Mouse (Mus musculus): Measurements from ENCODE around the gene Slc26a1. TPM values are rescaled to one million over a fixed set of nuclear protein-coding genes. Genes with fewer than 3 reads are reported as not detected.
A peak's percentile ranks its signal among the peaks of the same experiment; 100 is the strongest.
"Not testable (repeated sequence)": the region's sequence is repeated elsewhere in the genome, so short reads cannot be mapped to it uniquely, and the experiment has no call there.

Slc26a1 gene
- polyA plus RNA-seq, 1 experiment = 0.09 TPM

DNA sequence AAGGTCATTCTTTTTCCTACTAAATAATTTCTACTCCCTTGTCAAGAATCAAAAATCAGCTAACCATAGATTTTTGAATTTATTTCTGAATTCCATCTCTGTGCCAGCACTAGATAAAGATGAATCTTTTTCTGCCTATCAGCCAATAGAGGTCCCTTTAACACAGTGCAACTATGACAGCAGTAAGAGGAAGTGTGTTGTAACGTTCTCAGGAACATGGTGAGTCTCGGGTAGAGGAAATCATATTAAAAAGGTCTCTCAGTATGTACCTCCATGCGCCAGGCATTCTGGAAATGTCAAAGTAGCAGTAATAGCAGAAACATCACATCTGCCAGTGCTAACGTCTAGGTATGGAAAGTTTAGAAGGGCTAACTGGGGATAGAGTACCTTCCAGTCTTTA is 39.2 kb downstream of the Slc26a1 start:
- Histone ChIP-seq H3K4me1 (ENCODE audit: control insufficient read depth, insufficient read depth, low read length) (no peaks in the 10 kb centered on the region), H3K27ac (ENCODE audit: control insufficient read depth, insufficient read depth, low read depth, low read length) (no peak overlapping the region), H3K4me3 (ENCODE audit: control insufficient read depth, low read depth, low read length) (no peak overlapping the region), H3K36me3 (ENCODE audit: control insufficient read depth, insufficient read depth, low read length) (no peaks in the 10 kb centered on the region; the same call in 1 of the 2 replicates), H3K27me3 (ENCODE audit: control insufficient read depth, insufficient read depth, low read length) (no peaks in the 10 kb centered on the region)
- TF ChIP-seq POLR2A (IDR thresholded peaks at IDR 0.05; ENCODE audit: control insufficient read depth, low read depth, low read length) = no peak
- TF ChIP-seq CTCF (IDR thresholded peaks at IDR 0.05; ENCODE audit: control insufficient read depth, insufficient read depth, insufficient replicate concordance, low read depth, low read length) = no peak

DNA sequence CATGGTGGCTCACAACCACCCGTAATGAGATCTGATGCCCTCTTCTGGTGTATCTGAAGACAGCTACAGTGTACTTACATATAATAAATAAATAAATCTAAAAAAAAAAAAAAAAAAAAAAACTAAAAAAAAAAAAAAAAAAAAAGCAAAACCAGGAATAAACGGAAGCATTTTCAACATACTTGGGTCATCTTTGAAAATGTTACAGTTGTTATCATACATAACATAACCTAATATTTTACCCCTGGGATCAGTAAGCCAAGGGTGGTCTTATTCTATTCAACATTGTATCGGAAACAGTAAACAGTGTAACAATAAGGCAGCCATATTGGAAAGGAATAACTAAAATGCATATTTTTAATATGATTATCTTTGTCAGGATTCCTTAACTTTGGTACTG is 41.3 kb downstream of the Slc26a1 start:
- not testable (repeated sequence) for H3K36me3 ChIP-seq (ENCODE audit: control insufficient read depth, insufficient read depth, low read length); H3K27me3 ChIP-seq (ENCODE audit: control insufficient read depth, insufficient read depth, low read length); H3K27ac ChIP-seq (ENCODE audit: control insufficient read depth, insufficient read depth, low read depth, low read length); H3K4me3 ChIP-seq (ENCODE audit: control insufficient read depth, low read depth, low read length); H3K4me1 ChIP-seq (ENCODE audit: control insufficient read depth, insufficient read depth, low read length)

DNA sequence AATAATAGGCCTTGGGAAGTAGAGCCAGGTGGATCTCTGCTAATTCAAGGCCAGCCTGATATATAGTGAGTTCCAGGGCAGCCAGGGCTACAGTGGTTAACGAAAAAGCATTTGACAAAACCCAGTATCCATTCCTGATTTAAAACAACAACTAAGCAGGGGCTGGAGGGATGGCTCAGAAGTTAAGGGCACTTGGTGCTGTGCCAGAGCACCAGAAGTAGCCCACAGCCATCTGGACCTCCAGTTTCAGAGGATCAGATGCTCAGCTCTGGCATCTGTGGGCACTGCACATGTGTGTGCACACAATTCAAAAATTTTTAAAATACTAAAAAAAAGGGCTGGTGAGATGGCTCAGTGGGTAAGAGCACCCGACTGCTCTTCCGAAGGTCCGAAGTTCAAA is 41.7 kb downstream of the Slc26a1 start:
- Histone ChIP-seq H3K27me3 (ENCODE audit: control insufficient read depth, insufficient read depth, low read length) (no peaks in the 10 kb centered on the region), H3K27ac (ENCODE audit: control insufficient read depth, insufficient read depth, low read depth, low read length) (no peak overlapping the region), H3K4me1 (ENCODE audit: control insufficient read depth, insufficient read depth, low read length) (no peaks in the 10 kb centered on the region; the same call in 1 of the 2 replicates), H3K36me3 (ENCODE audit: control insufficient read depth, insufficient read depth, low read length) (no peaks in the 10 kb centered on the region), H3K4me3 (ENCODE audit: control insufficient read depth, low read depth, low read length) (no peak overlapping the region)
- TF ChIP-seq POLR2A (IDR thresholded peaks at IDR 0.05; ENCODE audit: control insufficient read depth, low read depth, low read length) (no peak), CTCF (IDR thresholded peaks at IDR 0.05; ENCODE audit: control insufficient read depth, insufficient read depth, insufficient replicate concordance, low read depth, low read length) (no peak)

DNA sequence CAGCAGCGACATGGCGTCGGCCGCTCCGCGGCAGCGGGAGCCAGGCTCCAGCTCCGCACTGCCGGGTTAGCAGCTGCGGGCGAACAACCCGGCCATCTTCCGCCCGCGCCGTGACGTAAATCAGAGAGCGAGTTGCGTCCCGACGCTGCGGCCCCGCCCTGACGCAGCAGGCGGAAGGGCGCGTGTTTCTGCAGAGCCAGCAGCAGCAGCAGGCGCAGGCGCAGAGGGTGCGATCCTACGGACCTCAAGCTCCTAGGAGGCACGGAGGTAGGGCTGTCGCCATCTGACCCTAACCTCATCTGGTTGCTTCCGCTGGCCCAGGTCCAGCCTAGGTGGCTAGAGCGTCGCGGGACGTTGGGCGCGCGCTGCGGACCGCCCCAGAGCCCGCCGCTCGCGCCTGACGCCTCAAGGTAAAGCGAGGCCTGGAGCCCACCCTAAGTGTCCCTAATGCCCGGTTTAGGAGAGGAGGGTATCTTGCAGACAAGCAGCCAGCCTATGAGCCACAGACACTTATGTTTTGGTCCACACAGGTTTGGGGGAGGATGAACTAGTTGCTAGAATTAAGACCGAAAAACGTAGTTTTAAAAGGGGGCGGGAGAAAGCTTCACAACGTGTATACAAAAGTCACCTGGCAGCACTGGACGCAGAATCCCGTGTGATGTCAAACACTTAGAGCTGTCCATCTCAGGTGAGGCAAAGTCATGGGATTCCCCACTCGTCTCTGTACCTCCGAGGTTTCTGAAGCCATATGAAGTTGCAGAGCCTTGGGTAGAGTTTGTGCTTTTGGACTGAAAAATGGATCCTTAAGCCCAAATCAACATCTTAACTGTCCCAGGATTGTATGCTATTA is 45.5 kb downstream of the Slc26a1 start, which contains the start of the genes Gak and Tmem175:
Gene Gak, minus strand, starts transcription at position 122 of the 850 bp plus-strand sequence.
Gene Tmem175, plus strand, starts transcription at position 137 of the 850 bp plus-strand sequence.
- Histone ChIP-seq H3K4me1 (ENCODE audit: control insufficient read depth, insufficient read depth, low read length) (no peaks in the 10 kb centered on the region; the same call in 1 of the 2 replicates), H3K27ac (ENCODE audit: control insufficient read depth, insufficient read depth, low read depth, low read length) (peak within 1 kb of the TSS; percentile 82), H3K36me3 (ENCODE audit: control insufficient read depth, insufficient read depth, low read length) (no peaks in the 10 kb centered on the region), H3K27me3 (ENCODE audit: control insufficient read depth, insufficient read depth, low read length) (no peaks in the 10 kb centered on the region), H3K4me3 (ENCODE audit: control insufficient read depth, low read depth, low read length) (peak within 1 kb of the TSS; percentile 94)
- TF ChIP-seq CTCF (IDR thresholded peaks at IDR 0.05; ENCODE audit: control insufficient read depth, insufficient read depth, insufficient replicate concordance, low read depth, low read length) (no peak; the same call in 1 of the 2 replicates), POLR2A (IDR thresholded peaks at IDR 0.05; ENCODE audit: control insufficient read depth, low read depth, low read length) (peak; percentile 92)

DNA sequence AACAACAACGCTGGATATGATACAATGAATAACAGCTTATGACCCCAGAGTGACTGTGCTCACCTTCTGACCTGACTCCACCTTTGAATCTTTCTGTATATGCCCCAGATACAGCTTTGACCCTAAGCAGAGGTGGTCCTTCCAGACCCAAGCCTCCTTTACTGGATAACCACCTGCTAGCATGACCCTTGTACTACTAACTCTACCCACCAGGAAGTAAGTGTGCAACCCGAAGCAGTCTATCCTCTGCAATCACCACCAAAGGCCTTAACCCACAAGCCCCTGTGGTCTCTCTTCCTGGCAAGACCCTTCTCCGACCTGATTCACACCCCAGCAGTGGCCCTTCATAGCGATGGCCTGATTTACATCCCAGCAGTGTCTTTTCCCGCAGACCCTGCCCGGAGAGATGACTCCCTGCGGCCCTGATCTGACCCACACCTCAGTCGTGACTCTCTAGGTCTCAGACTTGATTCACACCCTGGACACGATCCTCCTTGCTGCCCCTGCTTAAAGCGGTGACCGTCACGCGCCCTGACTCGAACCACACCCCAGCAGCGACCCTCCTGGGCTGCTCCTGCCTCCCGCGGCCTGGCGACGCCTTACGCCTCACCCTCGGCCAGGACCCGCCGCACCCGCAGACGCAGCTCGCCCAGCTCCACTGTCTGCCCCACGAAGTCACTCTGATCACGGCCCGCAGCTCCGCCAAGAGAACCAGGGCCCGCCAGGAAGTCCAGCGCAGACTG is 46.3 kb downstream of the Slc26a1 start:
- Histone ChIP-seq H3K27me3 (ENCODE audit: control insufficient read depth, insufficient read depth, low read length) (no peaks in the 10 kb centered on the region), H3K36me3 (ENCODE audit: control insufficient read depth, insufficient read depth, low read length) (no peaks in the 10 kb centered on the region; the same call in 1 of the 2 replicates), H3K27ac (ENCODE audit: control insufficient read depth, insufficient read depth, low read depth, low read length) (peak overlapping the region; percentile 82), H3K4me1 (ENCODE audit: control insufficient read depth, insufficient read depth, low read length) (no peaks in the 10 kb centered on the region; the same call in 1 of the 2 replicates), H3K4me3 (ENCODE audit: control insufficient read depth, low read depth, low read length) (peak overlapping the region; percentile 94)
- TF ChIP-seq POLR2A (IDR thresholded peaks at IDR 0.05; ENCODE audit: control insufficient read depth, low read depth, low read length) = no peak
- TF ChIP-seq CTCF (IDR thresholded peaks at IDR 0.05; ENCODE audit: control insufficient read depth, insufficient read depth, insufficient replicate concordance, low read depth, low read length) = 0 out of 2 replicates have a peak, but pooled peaks have one; percentile 11

DNA sequence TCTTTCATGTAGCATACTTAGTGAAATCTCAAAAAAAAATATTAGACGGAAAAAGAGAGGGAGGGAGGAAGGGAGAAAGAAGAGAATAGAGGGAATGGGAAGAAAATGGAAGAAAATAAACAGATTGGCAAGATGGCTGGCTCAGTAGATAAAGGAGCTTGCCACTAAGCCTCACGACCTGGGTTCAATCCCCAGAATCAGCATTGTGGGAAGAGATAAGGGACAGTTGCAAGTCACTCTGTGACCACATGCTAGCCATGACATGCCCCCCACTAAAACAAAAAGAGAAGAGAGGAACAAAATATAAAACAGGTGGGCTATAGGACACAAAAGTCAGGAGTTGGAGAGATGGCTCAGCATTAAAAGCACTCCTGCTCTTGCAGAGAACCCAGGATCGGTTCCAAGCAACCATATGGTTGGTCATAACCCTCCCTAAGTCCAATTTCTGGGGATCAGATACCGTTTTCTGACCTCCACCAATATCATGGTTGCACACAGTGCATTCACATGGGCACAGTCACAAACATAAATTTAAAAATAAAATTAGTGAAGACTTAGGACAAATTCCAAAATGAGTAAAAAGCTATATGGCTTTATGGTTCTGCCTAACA is 49.2 kb downstream of the Slc26a1 start:
- Histone ChIP-seq H3K4me3 (ENCODE audit: control insufficient read depth, low read depth, low read length) (no peak overlapping the region), H3K4me1 (ENCODE audit: control insufficient read depth, insufficient read depth, low read length) (no peaks in the 10 kb centered on the region; the same call in 1 of the 2 replicates), H3K27ac (ENCODE audit: control insufficient read depth, insufficient read depth, low read depth, low read length) (no peak overlapping the region), H3K27me3 (ENCODE audit: control insufficient read depth, insufficient read depth, low read length) (no peaks in the 10 kb centered on the region), H3K36me3 (ENCODE audit: control insufficient read depth, insufficient read depth, low read length) (no peaks in the 10 kb centered on the region; the same call in 1 of the 2 replicates)
- TF ChIP-seq POLR2A (IDR thresholded peaks at IDR 0.05; ENCODE audit: control insufficient read depth, low read depth, low read length) (no peak), CTCF (IDR thresholded peaks at IDR 0.05; ENCODE audit: control insufficient read depth, insufficient read depth, insufficient replicate concordance, low read depth, low read length) (no peak)

DNA sequence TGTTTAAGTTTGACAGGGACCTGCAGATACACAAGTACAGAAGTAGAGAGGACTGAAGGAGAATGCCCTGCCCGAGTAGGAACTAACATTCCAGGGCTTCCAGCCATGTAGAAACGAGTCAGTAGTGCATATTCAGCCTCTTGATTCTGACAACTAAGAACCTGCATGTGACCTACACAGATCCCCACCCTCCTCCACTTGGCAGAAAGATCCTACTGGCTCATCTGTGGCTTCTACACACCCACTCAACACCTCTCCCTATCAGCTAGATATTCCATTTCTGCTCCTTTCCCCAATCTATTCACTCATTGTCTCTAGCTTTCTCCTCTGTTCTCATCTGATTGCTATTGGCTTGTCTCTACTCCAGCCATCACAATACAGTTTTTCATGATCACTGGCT is 53.5 kb downstream of the Slc26a1 start:
- H3K27ac ChIP-seq (ENCODE audit: control insufficient read depth, insufficient read depth, low read depth, low read length) = no peak overlapping the region
- no peak overlapping the region for H3K4me3 ChIP-seq (ENCODE audit: control insufficient read depth, low read depth, low read length)
- no peaks in the 10 kb centered on the region for H3K4me1 ChIP-seq (ENCODE audit: control insufficient read depth, insufficient read depth, low read length)
- no peaks in the 10 kb centered on the region for H3K27me3 ChIP-seq (ENCODE audit: control insufficient read depth, insufficient read depth, low read length)
- TF ChIP-seq CTCF (IDR thresholded peaks at IDR 0.05; ENCODE audit: control insufficient read depth, insufficient read depth, insufficient replicate concordance, low read depth, low read length) (no peak), POLR2A (IDR thresholded peaks at IDR 0.05; ENCODE audit: control insufficient read depth, low read depth, low read length) (no peak)
- H3K36me3 ChIP-seq (ENCODE audit: control insufficient read depth, insufficient read depth, low read length) = no peaks in the 10 kb centered on the region; the same call in 1 of the 2 replicates

Other genes starting within 250 kb of the Slc26a1 start
- 42.3 and 46.1 TPM in 2 replicates for gene Atp5k, start 241.1 kb downstream of the Slc26a1 start, polyA plus RNA-seq (2012; rRNA removed)
- gene Mfsd7a, start 226.7 kb downstream of the Slc26a1 start, polyA plus RNA-seq (2012; rRNA removed) = 0.17 and 0.41 TPM in 2 replicates
- 3.5 and 4.3 TPM in 2 replicates for gene Pcgf3, start 214.3 kb downstream of the Slc26a1 start, polyA plus RNA-seq (2012; rRNA removed)
- gene Cplx1, start 125.5 kb downstream of the Slc26a1 start, polyA plus RNA-seq (2012; rRNA removed) = 0.69 and 1.1 TPM in 2 replicates
- 35.3 and 36.8 TPM in 2 replicates for gene Gak, start 45.8 kb downstream of the Slc26a1 start, polyA plus RNA-seq (2012; rRNA removed)
- gene Tmem175, start 45.8 kb downstream of the Slc26a1 start, polyA plus RNA-seq (2012; rRNA removed) = 128 and 145 TPM in 2 replicates
- 3.6 and 3.8 TPM in 2 replicates for gene Idua, start 15.2 kb downstream of the Slc26a1 start, polyA plus RNA-seq (2012; rRNA removed)
- 4.7 and 4.8 TPM in 2 replicates for gene Dgkq, start 5.9 kb downstream of the Slc26a1 start, polyA plus RNA-seq (2012; rRNA removed)
- 28.9 and 34.7 TPM in 2 replicates for gene Fgfrl1, start 16.8 kb upstream of the Slc26a1 start, polyA plus RNA-seq (2012; rRNA removed)
- 11.6 and 16.4 TPM in 2 replicates for gene Rnf212, start 99.4 kb upstream of the Slc26a1 start, polyA plus RNA-seq (2012; rRNA removed)
- gene Tmed11, start 119.8 kb upstream of the Slc26a1 start, polyA plus RNA-seq (2012; rRNA removed) = not detected in 2 replicates
- 0.01 TPM in 1 of 2 replicates, not detected in the other for gene Vmn2r8, start 133.3 kb upstream of the Slc26a1 start, polyA plus RNA-seq (2012; rRNA removed)
- gene Vmn2r9, start 177.0 kb upstream of the Slc26a1 start, polyA plus RNA-seq (2012; rRNA removed) = not detected in 2 replicates

Measured in testis, adult 2 months (tissue).